Mouse (Mus musculus) gonadal fat pad, adult 2 months (tissue): Measurements from ENCODE around the gene Gm37240. TPM values are rescaled to one million over a fixed set of nuclear protein-coding genes. Genes with fewer than 3 reads are reported as not detected.

Source experiments
- DNase-seq: peaks from one replicate; pipeline ENCODE4 v3.0.0-alpha.2; 2012; ENCODE audit warnings: low read depth
- polyA plus RNA-seq: library from polyadenylated mRNA; depleted of rRNA; stranded (reverse); fragments of >200 nt; gene quantifications from 2 replicates; pipeline ENCODE4 v1.2.3, GENCODE M21; 2012

Gm37240 gene
- polyA plus RNA-seq, 1 experiment = 6.2 TPM

- DNase-seq = no peak
Observed at GRCm38 (mm10) chr3:85195068-85195481, 692.2 kb downstream of the Gm37240 start.

GRCm38 (mm10) chr3:85189791-85190190 lies 697.5 kb downstream of the Gm37240 start:
- DNase-seq = no peak

- no peak for DNase-seq
Observed at GRCm38 (mm10) chr3:85188364-85188763, 699.0 kb downstream of the Gm37240 start.

GRCm38 (mm10) chr3:85186661-85187076 lies 700.6 kb downstream of the Gm37240 start:
- DNase-seq = no peak

GRCm38 (mm10) chr3:85185827-85186226 lies 701.5 kb downstream of the Gm37240 start:
- DNase-seq = no peak

GRCm38 (mm10) chr3:85184916-85185315 lies 702.4 kb downstream of the Gm37240 start:
- DNase-seq = no peak

GRCm38 (mm10) chr3:85184151-85184550 lies 703.2 kb downstream of the Gm37240 start:
- no peak for DNase-seq

GRCm38 (mm10) chr3:85176736-85177135 lies 710.6 kb downstream of the Gm37240 start:
- no peak for DNase-seq

- DNase-seq = no peak
Observed at GRCm38 (mm10) chr3:85174542-85175469, 712.5 kb downstream of the Gm37240 start.

GRCm38 (mm10) chr3:85173441-85174071 lies 713.8 kb downstream of the Gm37240 start:
- no peak for DNase-seq

GRCm38 (mm10) chr3:85172532-85172931 lies 714.8 kb downstream of the Gm37240 start:
- DNase-seq = no peak

GRCm38 (mm10) chr3:85172096-85172495 lies 715.2 kb downstream of the Gm37240 start:
- DNase-seq = no peak

GRCm38 (mm10) chr3:85168816-85169215 lies 718.5 kb downstream of the Gm37240 start:
- DNase-seq = no peak

GRCm38 (mm10) chr3:85164931-85165330 lies 722.4 kb downstream of the Gm37240 start:
- no peak for DNase-seq

- no peak for DNase-seq
Observed at GRCm38 (mm10) chr3:85163396-85163795, 723.9 kb downstream of the Gm37240 start.

- DNase-seq = no peak
Observed at GRCm38 (mm10) chr3:85162430-85162829, 724.9 kb downstream of the Gm37240 start.

GRCm38 (mm10) chr3:85160816-85161215 lies 726.5 kb downstream of the Gm37240 start:
- DNase-seq = no peak

- DNase-seq = no peak
Observed at GRCm38 (mm10) chr3:85159631-85160030, 727.7 kb downstream of the Gm37240 start.

- no peak for DNase-seq
Observed at GRCm38 (mm10) chr3:85148816-85149215, 738.5 kb downstream of the Gm37240 start.

- DNase-seq = no peak
Observed at GRCm38 (mm10) chr3:85148038-85148550, 739.2 kb downstream of the Gm37240 start.

- no peak for DNase-seq
Observed at GRCm38 (mm10) chr3:85145568-85145967, 741.8 kb downstream of the Gm37240 start.

- no peak for DNase-seq
Observed at GRCm38 (mm10) chr3:85145076-85145475, 742.2 kb downstream of the Gm37240 start.

- no peak for DNase-seq
Observed at GRCm38 (mm10) chr3:85144425-85144824, 742.9 kb downstream of the Gm37240 start.
